In genomic region chr2:85284626-85285025, GRCm38 (mm10) we compare ENCODE assay signal across 9 mouse cellular contexts. TPM values are rescaled to one million over a fixed set of nuclear protein-coding genes. Genes with fewer than 3 reads are reported as not detected.
DNase-seq lines count a peak whose midpoint lies in the region; ATAC-seq and TF ChIP-seq lines count a peak whose summit lies in the region.
"Had no signal": no experiment of that assay in that cellular context is flagged by ENCODE, and none has a peak within 500 bp of the region (broad histone marks: within the 10 kb centered on the region; RNA-seq: fewer than 3 reads in every experiment).

No protein-coding gene starts in this region.

- TF ChIP-seq CTCF in gastrocnemius, adult 2 months (IDR thresholded peaks at IDR 0.05): no peak

- peaks cover 4% of the 10 kb centered on the region; the same call in 1 of the 2 replicates for H3K4me1 ChIP-seq in hindbrain, embryonic 14.5 days (replicated peaks; ENCODE audit: control insufficient read depth, insufficient read depth, low read length)
- peaks cover 5% of the 10 kb centered on the region; the same call in 1 of the 2 replicates for H3K4me1 ChIP-seq in midbrain, embryonic 10.5 days
- H3K4me1 ChIP-seq in stomach, embryonic 16.5 days (ENCODE audit: control insufficient read depth, insufficient read depth, low read length): peaks cover 4% of the 10 kb centered on the region; the same call in 1 of the 2 replicates

- H3K4me2 ChIP-seq in hindbrain, embryonic 14.5 days (replicated peaks): no peak overlapping the region
- H3K4me2 ChIP-seq in stomach, embryonic 16.5 days (ENCODE audit: low read depth, low read length): no peak overlapping the region

- no peaks in the 10 kb centered on the region for H3K27me3 ChIP-seq in hindbrain, embryonic 14.5 days (ENCODE audit: control insufficient read depth, insufficient read depth, low read length)
- H3K27me3 ChIP-seq in midbrain, embryonic 10.5 days (ENCODE audit: low read depth, poor library complexity, severe bottlenecking): no peaks in the 10 kb centered on the region
- H3K27me3 ChIP-seq in stomach, embryonic 16.5 days (ENCODE audit: control insufficient read depth, insufficient read depth, low read length): no peaks in the 10 kb centered on the region

- no peaks in the 10 kb centered on the region for H3K36me3 ChIP-seq in hindbrain, embryonic 14.5 days (replicated peaks; ENCODE audit: control insufficient read depth, insufficient read depth)
- no peaks in the 10 kb centered on the region for H3K36me3 ChIP-seq in midbrain, embryonic 10.5 days
- no peaks in the 10 kb centered on the region for H3K36me3 ChIP-seq in stomach, embryonic 16.5 days (ENCODE audit: control insufficient read depth, insufficient read depth, low read length)

- H3K9ac ChIP-seq in hindbrain, embryonic 14.5 days: peak overlapping the region; percentile 5; the same call in 1 of the 2 replicates
- H3K9ac ChIP-seq in stomach, embryonic 16.5 days (ENCODE audit: low read length): 0 out of 2 replicates have a peak overlapping the region, but pooled peaks have one; percentile 42

- DNase-seq in gastrocnemius, adult 2 months: no peak
- DNase-seq in gastrocnemius, postnatal 25 days: no peak
- no peak for DNase-seq in hindbrain, embryonic 14.5 days (ENCODE audit: low spot score)
- DNase-seq in midbrain, embryonic 10.5 days (ENCODE audit: low spot score): peak; percentile 17
- no peak for DNase-seq in c-Kit-positive CD71-positive TER-119-positive erythroid progenitor cells, embryonic 14.5 days (ENCODE audit: low spot score)
- no peak for DNase-seq in lung, postnatal 4 days

- ATAC-seq in frontal cortex, adult (ENCODE audit: low TSS enrichment): peak; percentile 100
- ATAC-seq in hindbrain, embryonic 14.5 days (ENCODE audit: low FRiP score): peak; percentile 77; the same call in 1 of the 2 replicates
- ATAC-seq in stomach, embryonic 16.5 days (ENCODE audit: insufficient read depth, low FRiP score): peak; percentile 40; the same call in 1 of the 2 replicates

- peak overlapping the region; percentile 75 for H3K27ac ChIP-seq in gastrocnemius, adult 2 months
- H3K27ac ChIP-seq in hindbrain, embryonic 14.5 days: 0 out of 2 replicates have a peak overlapping the region, but pooled peaks have one; percentile 17
- peak overlapping the region; percentile 49 for H3K27ac ChIP-seq in midbrain, embryonic 10.5 days (replicated peaks)
- H3K27ac ChIP-seq in stomach, embryonic 16.5 days (ENCODE audit: low read length): peak overlapping the region; percentile 73

- H3K4me3 ChIP-seq in gastrocnemius, adult 2 months: no peak overlapping the region
- no peak overlapping the region for H3K4me3 ChIP-seq in hindbrain, embryonic 14.5 days (replicated peaks; ENCODE audit: low read length)
- H3K4me3 ChIP-seq in midbrain, embryonic 10.5 days: no peak overlapping the region
- no peak overlapping the region for H3K4me3 ChIP-seq in stomach, embryonic 16.5 days (replicated peaks; ENCODE audit: low read length)

- 19% methylated on average over 6 of the region's 6 CpGs for WGBS in hindbrain, embryonic 14.5 days
- 43% methylated on average over 6 of the region's 6 CpGs for WGBS in midbrain, embryonic 10.5 days
- 26% methylated on average over 6 of the region's 6 CpGs for WGBS in stomach, embryonic 16.5 days

- no peaks in the 10 kb centered on the region for H3K9me3 ChIP-seq in hindbrain, embryonic 14.5 days (ENCODE audit: control insufficient read depth, low read length)
- no peaks in the 10 kb centered on the region for H3K9me3 ChIP-seq in midbrain, embryonic 10.5 days (replicated peaks)
- H3K9me3 ChIP-seq in stomach, embryonic 16.5 days (replicated peaks; ENCODE audit: control insufficient read depth, low read length): no peaks in the 10 kb centered on the region

- intact Hi-C loops in gastrocnemius, adult 2 months (cut with DNase I): no loop called here

RNA-seq across cellular contexts. Expression of gene Olfr987, which starts 54.5 kb away (rescaled TPM):
- not detected for total RNA-seq in gastrocnemius, adult 2 months (2021)
- not detected for total RNA-seq in gastrocnemius, postnatal 25 days (2021)
- polyA plus RNA-seq in hindbrain, embryonic 14.5 days (2014; fragmentation: Nextera tagmentation; extraction: Ambion mirVana): not detected in 2 replicates
- not detected in 2 replicates for polyA plus RNA-seq in midbrain, embryonic 10.5 days (2016; fragmentation: Nextera tagmentation; extraction: Ambion mirVana)
- polyA plus RNA-seq in stomach, embryonic 16.5 days (2015; fragmentation: Nextera tagmentation; extraction: Ambion mirVana): not detected in 2 replicates
- total RNA-seq: liver, adult 2 months had no signal
- polyA plus RNA-seq: liver, adult 2 months had no signal

Comparison
In these comparisons a context has a peak if more than half of its experiments do, and no peak if none do; other contexts are left out.
1. H3K27ac ChIP-seq: peak in every context shown above with its lines; median percentile 75 in gastrocnemius, adult 2 months; 73 in stomach, embryonic 16.5 days; 49 in midbrain, embryonic 10.5 days; 17 in hindbrain, embryonic 14.5 days.
2. ATAC-seq: peak in every context shown above with its lines; median percentile 100 in frontal cortex, adult; 77 in hindbrain, embryonic 14.5 days; 40 in stomach, embryonic 16.5 days.